Mouse (Mus musculus): ENCODE measurements around the gene Hoxa2. TPM values are rescaled to one million over a fixed set of nuclear protein-coding genes. Genes with fewer than 3 reads are reported as not detected.

Hoxa2 gene
- total RNA-seq, 2 experiments from 2014 or later = not detected

- ATAC-seq (replicated peaks; ENCODE audit: low FRiP score, poor library complexity, severe bottlenecking) = no peak
These were observed 17.4 kb upstream of the Hoxa2 start for GRCm38 (mm10) chr6:52182030-52182429.

GRCm38 (mm10) chr6:52180726-52181125 is 16.1 kb upstream of the Hoxa2 start:
- ATAC-seq (replicated peaks; ENCODE audit: low FRiP score, poor library complexity, severe bottlenecking) = no peak

- ATAC-seq (replicated peaks; ENCODE audit: low FRiP score, poor library complexity, severe bottlenecking) = no peak
These were observed 15.6 kb upstream of the Hoxa2 start for GRCm38 (mm10) chr6:52180213-52180710.

- no peak for ATAC-seq (replicated peaks; ENCODE audit: low FRiP score, poor library complexity, severe bottlenecking)
These were observed 15.1 kb upstream of the Hoxa2 start for GRCm38 (mm10) chr6:52179690-52180089.

- ATAC-seq (replicated peaks; ENCODE audit: low FRiP score, poor library complexity, severe bottlenecking) = no peak
These were observed 14.5 kb upstream of the Hoxa2 start for GRCm38 (mm10) chr6:52178918-52179665.

GRCm38 (mm10) chr6:52177806-52178205 is 13.2 kb upstream of the Hoxa2 start:
- ATAC-seq (replicated peaks; ENCODE audit: low FRiP score, poor library complexity, severe bottlenecking) = no peak

- ATAC-seq (replicated peaks; ENCODE audit: low FRiP score, poor library complexity, severe bottlenecking) = no peak
These were observed 12.6 kb upstream of the Hoxa2 start, which contains the start of gene 5730596B20Rik for GRCm38 (mm10) chr6:52177061-52177735. TSS of gene 5730596B20Rik (plus strand) at chr6:52177498.

- no peak for ATAC-seq (replicated peaks; ENCODE audit: low FRiP score, poor library complexity, severe bottlenecking)
These were observed 11.8 kb upstream of the Hoxa2 start for GRCm38 (mm10) chr6:52176391-52176790.

- ATAC-seq (replicated peaks; ENCODE audit: low FRiP score, poor library complexity, severe bottlenecking) = no peak
These were observed 11.2 kb upstream of the Hoxa2 start for GRCm38 (mm10) chr6:52175864-52176263.

- no peak for ATAC-seq (replicated peaks; ENCODE audit: low FRiP score, poor library complexity, severe bottlenecking)
These were observed 10.5 kb upstream of the Hoxa2 start for GRCm38 (mm10) chr6:52174968-52175751.

GRCm38 (mm10) chr6:52173648-52174047 is 9.0 kb upstream of the Hoxa2 start:
- no peak for ATAC-seq (replicated peaks; ENCODE audit: low FRiP score, poor library complexity, severe bottlenecking)

- no peak for ATAC-seq (replicated peaks; ENCODE audit: low FRiP score, poor library complexity, severe bottlenecking)
These were observed 7.9 kb upstream of the Hoxa2 start for GRCm38 (mm10) chr6:52172501-52172900.

- ATAC-seq (replicated peaks; ENCODE audit: low FRiP score, poor library complexity, severe bottlenecking) = no peak
These were observed 7.3 kb upstream of the Hoxa2 start for GRCm38 (mm10) chr6:52171938-52172337.

- ATAC-seq (replicated peaks; ENCODE audit: low FRiP score, poor library complexity, severe bottlenecking) = no peak
These were observed 6.7 kb upstream of the Hoxa2 start for GRCm38 (mm10) chr6:52171331-52171730.

- ATAC-seq (replicated peaks; ENCODE audit: low FRiP score, poor library complexity, severe bottlenecking) = no peak
These were observed 6.2 kb upstream of the Hoxa2 start for GRCm38 (mm10) chr6:52170898-52171223.

- no peak for ATAC-seq (replicated peaks; ENCODE audit: low FRiP score, poor library complexity, severe bottlenecking)
These were observed 5.7 kb upstream of the Hoxa2 start for GRCm38 (mm10) chr6:52170166-52170897.

- no peak for ATAC-seq (replicated peaks; ENCODE audit: low FRiP score, poor library complexity, severe bottlenecking)
These were observed 5.0 kb upstream of the Hoxa2 start for GRCm38 (mm10) chr6:52169499-52170165.

GRCm38 (mm10) chr6:52168191-52169055 is 3.8 kb upstream of the Hoxa2 start:
- no peak for ATAC-seq (replicated peaks; ENCODE audit: low FRiP score, poor library complexity, severe bottlenecking)

All from erythroid progenitor cell, adult 5-6 weeks (primary cell).